Mouse (Mus musculus) E14TG2a.4 (cell line): Measurements from ENCODE around the gene Lhpp.

Experiments used
- H3K27me3 ChIP-seq: 2 replicates; pipeline ENCODE4 v1.6.1; 2014; ENCODE audit warnings: low read length, control low read depth; ENCODE audit not compliant: insufficient read depth
- H3K36me3 ChIP-seq: 2 replicates; pipeline ENCODE4 v1.6.1; 2014; ENCODE audit warnings: low read length, control low read depth; ENCODE audit not compliant: insufficient read depth
- H3K4me1 ChIP-seq: replicated peaks from 2 replicates; pipeline ENCODE4 v1.6.1; 2014; ENCODE audit warnings: low read depth, low read length, control low read depth
- H3K4me3 ChIP-seq: replicated peaks from 2 replicates; pipeline ENCODE4 v1.5.1; 2014; ENCODE audit warnings: mild to moderate bottlenecking, low read length
- H3K9me3 ChIP-seq: 2 replicates; pipeline ENCODE4 v1.6.1; 2014; ENCODE audit warnings: low read length, control low read depth
- CTCF ChIP-seq: conservative IDR thresholded peaks from 2 replicates; pipeline ENCODE4 v1.5.1; 2014; ENCODE audit warnings: low read length
- NANOG ChIP-seq: IDR thresholded peaks from 2 replicates; pipeline ENCODE4 v1.6.1; 2014; ENCODE audit warnings: borderline replicate concordance, low read length, mixed read lengths
- POU5F1 ChIP-seq: IDR thresholded peaks from 2 replicates; pipeline ENCODE4 v1.6.1; 2014; ENCODE audit warnings: low read length, borderline replicate concordance

The Lhpp gene

DNA sequence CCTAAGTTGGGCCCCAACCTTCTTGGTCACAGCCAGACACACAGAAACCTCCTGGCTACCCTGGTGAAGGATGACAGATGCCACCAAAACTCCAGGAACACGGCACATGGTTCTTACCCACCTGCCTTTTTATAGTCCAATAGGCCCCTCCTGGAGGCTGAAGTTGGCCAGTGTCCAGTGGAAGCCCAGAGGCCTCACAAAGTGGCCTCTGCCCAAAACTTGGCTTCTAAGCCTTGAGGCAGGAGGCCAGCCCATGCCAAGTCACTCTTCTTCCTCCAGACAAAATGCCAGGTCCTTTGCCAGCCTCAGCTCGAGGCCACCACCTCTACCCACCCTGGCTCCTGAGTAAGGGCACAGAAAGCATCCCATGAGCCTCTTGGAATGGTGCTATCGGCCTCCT is 72.5 kb downstream of the Lhpp start:
- Histone ChIP-seq H3K36me3 (no peaks in the 10 kb centered on the region), H3K9me3 (no peaks in the 10 kb centered on the region), H3K27me3 (peaks cover 14% of the 10 kb centered on the region; the same call in 1 of the 2 replicates), H3K4me1 (peaks cover 7% of the 10 kb centered on the region), H3K4me3 (no peak overlapping the region)
- TF ChIP-seq CTCF = no peak
- TF ChIP-seq NANOG = no peak
- TF ChIP-seq POU5F1 = no peak

DNA sequence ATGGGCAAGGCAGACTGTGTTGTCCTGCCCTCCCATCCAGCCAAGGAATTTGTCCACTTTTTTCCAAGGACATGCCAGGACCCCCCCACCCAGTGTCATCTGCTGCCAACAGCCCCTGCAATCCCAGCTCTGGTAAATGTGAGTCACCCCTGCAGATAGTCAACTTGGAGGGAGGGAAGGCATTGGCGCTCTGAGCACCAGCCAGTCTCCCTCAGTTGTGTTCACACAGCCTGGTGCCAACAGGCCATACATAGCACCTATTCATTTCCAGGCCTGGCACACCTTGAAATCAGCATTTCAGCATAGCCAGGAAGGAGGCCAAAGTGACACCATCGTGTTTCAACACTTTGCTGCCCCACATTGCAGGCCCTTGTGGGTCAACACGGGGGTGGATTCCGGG is 73.5 kb downstream of the Lhpp start:
- H3K4me3 ChIP-seq = no peak overlapping the region
- no peaks in the 10 kb centered on the region for H3K36me3 ChIP-seq
- H3K27me3 ChIP-seq = peaks cover 14% of the 10 kb centered on the region; the same call in 1 of the 2 replicates
- no peak for TF ChIP-seq CTCF
- no peak for TF ChIP-seq POU5F1
- no peak for TF ChIP-seq NANOG
- no peaks in the 10 kb centered on the region for H3K9me3 ChIP-seq
- peaks cover 13% of the 10 kb centered on the region for H3K4me1 ChIP-seq

DNA sequence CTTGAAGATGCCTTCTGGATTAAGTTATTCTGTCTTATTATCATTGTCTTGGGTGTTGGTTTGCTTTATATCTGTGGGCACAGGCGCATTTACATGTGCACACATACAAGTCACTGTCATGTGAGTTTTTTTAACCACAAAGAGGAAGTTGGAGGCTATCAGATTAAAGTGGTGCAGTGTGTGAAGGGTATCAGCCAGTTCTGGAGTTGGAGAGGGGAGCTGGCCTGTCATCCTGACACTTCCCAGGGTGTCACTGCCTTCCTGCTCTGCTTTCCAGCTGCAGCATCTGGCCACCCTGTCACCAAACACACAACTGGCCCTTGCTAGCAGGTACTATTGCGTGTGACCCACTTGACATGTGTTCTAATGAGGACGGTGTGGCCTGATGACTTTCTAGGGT is 76.1 kb downstream of the Lhpp start:
- TF ChIP-seq NANOG (no peak), POU5F1 (no peak), CTCF (no peak)
- no peak overlapping the region for H3K4me3 ChIP-seq
- H3K27me3 ChIP-seq = peaks cover 12% of the 10 kb centered on the region; the same call in 1 of the 2 replicates
- peaks cover 10% of the 10 kb centered on the region; the same call in 1 of the 2 replicates for H3K4me1 ChIP-seq
- no peaks in the 10 kb centered on the region for H3K36me3 ChIP-seq
- no peaks in the 10 kb centered on the region for H3K9me3 ChIP-seq

DNA sequence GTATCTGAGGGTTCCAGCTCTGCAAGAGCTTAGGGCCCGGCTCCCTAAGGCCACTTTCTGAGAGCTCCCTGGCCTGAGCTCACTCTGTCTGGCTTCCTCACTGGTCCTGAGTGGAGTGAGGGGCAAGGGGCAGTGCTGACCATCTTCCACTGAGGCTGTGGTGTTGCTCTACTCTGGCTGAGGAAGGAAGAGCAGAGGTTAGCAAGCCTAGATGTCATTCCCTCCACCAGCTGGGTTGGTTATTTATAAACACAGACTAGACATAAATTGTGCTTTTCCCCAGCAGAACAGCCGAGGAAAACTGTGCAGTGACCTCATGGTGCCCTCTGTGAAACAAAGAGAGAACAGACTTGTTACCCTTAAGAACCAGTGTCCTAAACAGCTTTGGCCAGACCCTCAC is 77.5 kb downstream of the Lhpp start:
- H3K27me3 ChIP-seq = peaks cover 5% of the 10 kb centered on the region; the same call in 1 of the 2 replicates
- no peak overlapping the region for H3K4me3 ChIP-seq
- no peaks in the 10 kb centered on the region for H3K36me3 ChIP-seq
- H3K9me3 ChIP-seq = no peaks in the 10 kb centered on the region
- H3K4me1 ChIP-seq = peaks cover 17% of the 10 kb centered on the region; the same call in 1 of the 2 replicates
- no peak for TF ChIP-seq POU5F1
- TF ChIP-seq NANOG = no peak

DNA sequence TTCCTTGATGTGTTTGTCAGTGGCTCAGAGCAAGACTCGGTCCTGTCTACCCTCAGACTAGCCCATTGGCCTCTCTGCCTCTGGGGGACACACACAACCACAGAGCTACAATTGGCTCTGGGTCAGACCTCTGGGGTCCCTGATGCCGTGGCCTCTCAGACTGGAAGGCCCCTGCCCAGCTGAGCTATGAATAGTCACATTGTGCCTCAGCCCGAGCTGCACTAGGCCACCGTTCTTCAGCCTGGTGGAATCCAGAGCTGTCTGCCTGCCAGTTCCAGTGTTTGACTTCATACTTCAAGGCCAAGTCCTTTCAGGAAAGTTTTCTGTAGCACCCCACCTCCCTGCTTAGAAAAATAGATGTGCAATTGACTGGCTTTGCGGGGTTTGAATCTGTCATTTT is 78.3 kb downstream of the Lhpp start:
- TF ChIP-seq NANOG (no peak), POU5F1 (no peak), CTCF (no peak)
- peaks cover under 1% of the 10 kb centered on the region; the same call in 1 of the 2 replicates for H3K27me3 ChIP-seq

DNA sequence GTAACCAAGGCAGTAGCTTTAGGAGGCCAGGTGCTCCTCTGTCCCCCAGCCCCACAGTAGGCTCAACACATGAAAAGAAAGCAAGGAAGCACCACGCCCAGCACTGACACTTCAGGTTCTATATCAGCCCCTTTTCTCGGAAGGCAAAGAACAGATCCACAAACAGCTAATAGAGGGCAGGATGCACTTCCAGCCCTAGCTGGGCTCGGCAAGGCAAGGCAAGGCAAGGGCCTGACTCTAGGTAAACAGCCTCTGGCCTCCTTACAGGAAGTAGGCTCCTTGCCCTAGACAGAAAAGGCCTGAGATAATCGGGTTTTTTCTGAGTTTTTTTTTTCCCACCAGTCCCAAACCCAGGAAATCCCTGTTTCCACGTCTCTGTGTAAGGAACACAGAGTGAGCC is 79.3 kb downstream of the Lhpp start:
- Histone ChIP-seq H3K27me3 (no peaks in the 10 kb centered on the region; the same call in 1 of the 2 replicates), H3K4me1 (peaks cover 20% of the 10 kb centered on the region; the same call in 1 of the 2 replicates), H3K36me3 (no peaks in the 10 kb centered on the region), H3K9me3 (no peaks in the 10 kb centered on the region), H3K4me3 (no peak overlapping the region)
- no peak for TF ChIP-seq POU5F1
- TF ChIP-seq CTCF = no peak
- TF ChIP-seq NANOG = no peak

More for the DNA sequence above, 78.3 kb downstream of the Lhpp start:
- peaks cover 20% of the 10 kb centered on the region; the same call in 1 of the 2 replicates for H3K4me1 ChIP-seq
- H3K4me3 ChIP-seq = no peak overlapping the region
- no peaks in the 10 kb centered on the region for H3K9me3 ChIP-seq
- no peaks in the 10 kb centered on the region for H3K36me3 ChIP-seq

DNA sequence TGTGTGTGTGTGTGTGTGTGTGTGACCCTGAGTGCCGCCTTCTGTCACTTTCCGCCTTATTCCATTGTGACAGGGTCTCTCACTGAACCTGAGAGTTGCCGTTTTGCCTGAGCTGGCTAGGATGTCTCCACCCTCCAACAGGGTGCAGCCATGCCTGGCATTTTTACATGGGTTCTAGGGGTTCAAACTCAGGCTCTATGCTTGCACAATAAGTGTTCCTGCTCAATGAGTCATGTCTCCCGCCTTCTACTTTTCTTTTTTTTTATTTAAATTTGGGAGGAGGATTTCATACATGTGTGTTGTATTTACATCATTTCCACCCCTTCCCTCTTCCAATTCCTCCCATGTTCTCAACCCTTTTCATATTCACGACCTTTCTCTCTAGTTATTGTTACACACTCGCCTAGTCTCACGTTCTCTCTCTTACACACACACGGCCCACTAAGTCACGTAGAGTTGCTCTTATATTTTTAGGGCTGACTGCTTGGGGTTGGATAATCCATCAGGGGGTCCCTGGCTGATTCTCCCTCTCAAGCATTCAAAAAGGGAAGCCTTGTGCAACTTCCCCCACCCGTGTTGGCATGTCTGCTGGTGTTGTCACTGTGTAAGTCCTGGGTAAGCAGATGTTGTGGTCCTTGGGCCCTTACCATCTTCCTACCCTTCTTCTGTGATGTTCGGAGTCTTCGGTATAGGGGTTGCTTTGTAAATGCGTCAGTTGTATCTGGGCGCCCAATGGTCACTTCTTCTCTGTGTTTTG is 80.5 kb downstream of the Lhpp start:
- peaks cover 20% of the 10 kb centered on the region; the same call in 1 of the 2 replicates for H3K4me1 ChIP-seq
- H3K27me3 ChIP-seq = no peaks in the 10 kb centered on the region; the same call in 1 of the 2 replicates
- no peak for TF ChIP-seq POU5F1
- no peak for TF ChIP-seq CTCF
- no peak for TF ChIP-seq NANOG
- 0 out of 2 replicates have a peak, but pooled peaks cover 2% of the 10 kb centered on the region for H3K9me3 ChIP-seq
- no peak overlapping the region for H3K4me3 ChIP-seq
- H3K36me3 ChIP-seq = no peaks in the 10 kb centered on the region

DNA sequence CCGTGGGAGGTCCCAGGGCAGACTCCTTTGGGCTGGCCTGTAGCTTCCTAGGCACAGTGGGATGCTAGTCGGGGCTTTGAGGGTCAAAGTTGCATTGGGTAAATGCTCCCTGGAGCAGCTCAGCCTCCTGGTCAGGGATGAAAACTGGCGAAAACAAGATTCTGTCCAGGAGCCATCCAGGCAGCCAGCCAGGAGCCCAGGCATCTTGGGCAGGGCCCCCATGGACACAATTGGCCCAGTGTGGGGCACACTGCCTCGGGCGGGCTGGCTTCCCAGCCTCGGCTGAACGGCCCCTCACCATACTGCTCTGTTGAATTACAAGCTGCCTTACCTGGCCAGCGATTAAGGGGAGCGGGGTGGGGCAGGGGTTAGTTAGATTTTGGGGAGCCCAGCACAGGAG is 82.3 kb downstream of the Lhpp start:
- Histone ChIP-seq H3K4me1 (peaks cover 20% of the 10 kb centered on the region; the same call in 1 of the 2 replicates), H3K27me3 (peaks cover 6% of the 10 kb centered on the region; the same call in 1 of the 2 replicates), H3K4me3 (no peak overlapping the region), H3K9me3 (0 out of 2 replicates have a peak, but pooled peaks cover 2% of the 10 kb centered on the region), H3K36me3 (no peaks in the 10 kb centered on the region)
- TF ChIP-seq NANOG (no peak), POU5F1 (no peak), CTCF (no peak)
